Mouse (Mus musculus) lung, postnatal 14 days (tissue): Measurements from ENCODE around the gene Tspan33.

Experiments used
- DNase-seq: peaks from one replicate; pipeline ENCODE4 v3.0.0; 2021

The Tspan33 gene

DNA sequence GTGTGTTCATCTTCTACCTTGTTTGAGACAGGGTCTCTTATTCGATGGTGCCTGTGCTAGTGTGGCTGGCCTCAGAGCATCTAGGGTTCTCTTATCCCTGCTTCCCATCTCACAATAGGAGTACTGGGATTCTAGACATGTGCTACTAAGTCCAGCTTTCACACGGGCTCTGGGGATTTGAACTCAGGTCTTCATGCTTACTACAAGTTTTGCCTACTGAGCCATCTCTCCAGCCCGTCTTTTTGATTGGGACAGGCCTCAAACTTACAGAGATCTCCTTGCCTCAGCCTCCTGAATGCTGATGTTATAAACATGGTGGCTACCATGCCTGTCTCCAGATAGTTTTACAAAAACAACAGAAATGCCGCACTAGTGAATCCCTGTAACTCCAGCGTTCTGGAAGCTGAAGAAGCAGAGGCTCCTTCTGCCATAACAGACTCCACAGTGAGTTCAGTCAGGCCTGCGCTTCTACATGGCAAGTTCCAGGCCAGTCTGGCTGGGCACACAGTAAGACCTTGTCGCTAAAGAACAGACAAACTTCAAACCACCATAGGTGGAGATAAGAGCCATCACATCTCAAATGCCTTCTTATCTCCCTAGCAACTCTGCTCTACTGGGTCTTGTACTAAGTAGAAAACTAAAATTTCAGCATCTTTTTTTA is 5.2 kb downstream of the Tspan33 start:
- no peak for DNase-seq

DNA sequence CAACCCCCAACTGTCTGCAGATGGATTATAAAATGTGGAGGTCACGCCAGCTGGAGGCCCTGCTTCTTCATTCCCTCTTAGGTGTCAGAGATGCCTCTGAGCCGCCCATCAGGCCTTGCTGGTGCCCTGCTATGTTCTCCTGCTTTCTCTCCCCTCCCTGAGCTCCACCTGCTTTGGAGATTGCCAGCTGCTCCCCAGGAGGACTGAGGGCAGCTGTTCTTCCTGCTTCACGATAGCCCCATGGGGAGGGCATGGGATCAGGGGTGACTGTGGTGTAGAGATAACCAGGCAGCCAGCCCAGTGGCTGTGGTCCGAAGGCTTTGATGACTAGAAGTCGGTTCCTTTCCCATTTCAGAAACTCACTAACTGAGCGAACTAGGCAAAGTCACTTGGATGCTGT is 7.0 kb downstream of the Tspan33 start:
- DNase-seq, result no peak

DNA sequence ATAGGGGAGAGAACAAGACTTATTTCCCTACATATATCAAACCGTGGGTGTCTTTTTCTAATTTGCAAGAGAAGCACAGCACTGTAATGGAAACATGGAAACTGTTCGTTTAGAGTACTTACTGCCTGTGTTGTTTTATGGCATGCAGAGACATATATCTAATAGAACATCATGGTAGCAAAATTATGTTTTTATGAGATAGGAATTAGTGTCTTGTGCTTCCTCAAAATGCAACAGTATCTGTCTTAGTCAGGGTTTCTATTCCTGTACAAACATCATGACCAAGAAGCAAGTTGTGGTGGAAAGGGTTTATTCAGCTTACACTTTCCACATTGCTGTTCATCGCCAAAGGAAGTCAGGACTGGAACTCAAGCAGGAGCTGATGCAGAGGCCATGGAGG is 8.1 kb downstream of the Tspan33 start:
- DNase-seq, result no peak

DNA sequence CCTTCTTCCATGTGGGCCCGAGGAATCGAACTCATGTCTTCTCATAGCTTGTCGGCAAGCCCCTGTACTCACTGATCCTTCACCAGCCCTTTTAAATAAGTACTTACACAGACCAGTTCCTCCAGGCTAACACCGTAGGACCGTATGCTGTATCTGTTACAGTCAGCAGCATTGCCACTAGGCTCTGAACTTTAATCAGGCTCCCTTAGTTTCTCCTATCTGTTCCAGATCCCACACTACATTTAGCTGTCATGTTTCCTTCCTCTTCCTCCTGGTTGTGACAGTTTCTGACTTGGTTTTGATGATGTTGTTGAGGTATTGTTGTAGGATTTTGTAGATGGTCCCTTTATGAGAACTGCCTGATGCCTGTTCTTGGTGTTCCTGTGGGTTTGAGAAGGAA is 10.1 kb downstream of the Tspan33 start:
- DNase-seq, result no peak

DNA sequence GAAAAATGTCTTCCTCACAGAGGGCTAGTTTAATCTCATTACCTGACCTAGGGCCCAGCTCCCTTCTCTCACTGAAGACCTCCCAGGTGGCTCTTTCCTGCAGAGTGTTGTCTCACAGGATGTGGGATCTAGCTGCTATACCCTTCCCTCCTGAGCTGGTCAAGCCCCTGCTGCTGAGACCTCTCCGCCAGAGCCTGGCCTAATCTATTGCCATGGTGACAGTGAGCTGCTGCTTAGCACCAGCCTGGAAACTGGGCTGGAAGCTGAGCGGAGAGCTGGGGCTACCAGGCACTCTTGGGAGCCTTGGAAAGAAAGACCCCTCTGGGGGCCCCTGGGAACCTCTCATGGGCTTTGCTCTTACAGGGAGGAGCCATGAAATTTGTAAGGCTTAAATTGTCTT is 13.9 kb downstream of the Tspan33 start:
- DNase-seq, result no peak

DNA sequence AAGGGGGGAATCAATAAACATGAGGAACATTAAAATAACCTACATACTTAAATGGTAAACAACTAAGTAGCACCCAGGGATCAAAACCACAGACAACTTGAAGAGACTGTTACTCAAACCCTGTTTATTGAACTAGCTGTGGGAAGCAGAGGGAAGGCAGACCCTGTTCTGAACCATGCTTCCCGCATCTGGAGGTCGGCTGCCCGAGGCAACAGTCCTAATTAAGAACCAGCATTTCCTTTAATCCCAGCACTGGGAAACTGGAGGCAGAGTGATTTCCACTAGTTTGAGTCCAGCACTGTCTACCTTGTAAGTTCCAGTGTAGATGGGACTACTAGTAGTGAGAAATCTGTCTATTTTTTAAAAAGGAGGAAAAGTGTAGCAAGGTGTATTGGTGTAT is 17.3 kb downstream of the Tspan33 start:
- DNase-seq, result no peak

DNA sequence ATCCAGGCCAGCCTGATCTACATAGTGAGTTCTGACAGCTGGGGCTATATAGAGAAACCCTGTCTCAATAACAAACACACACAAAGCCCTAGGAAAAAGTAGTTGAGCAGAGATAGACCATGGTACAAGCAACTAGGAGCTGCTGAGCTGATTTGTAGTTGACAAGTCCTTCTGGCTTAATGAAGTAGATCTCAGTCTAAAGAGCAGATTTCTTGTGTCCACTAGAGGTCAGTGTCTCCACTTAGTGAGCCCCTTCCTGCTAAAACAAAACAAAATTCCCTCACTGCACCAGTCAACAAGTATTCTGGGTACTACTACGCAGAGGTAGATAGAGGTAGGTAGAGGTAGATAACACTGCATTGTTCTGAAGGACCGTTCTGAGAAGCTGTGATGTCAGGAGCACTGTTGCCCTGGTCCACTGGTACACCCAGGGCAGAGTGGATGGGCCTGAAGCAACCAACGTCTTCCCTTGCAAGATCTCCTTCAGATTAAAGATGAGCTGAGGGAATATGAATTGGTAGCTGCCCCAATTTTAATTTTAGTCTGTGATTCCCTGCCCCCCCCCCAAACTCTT is 18.1 kb downstream of the Tspan33 start:
- peak; percentile 52 for DNase-seq

DNA sequence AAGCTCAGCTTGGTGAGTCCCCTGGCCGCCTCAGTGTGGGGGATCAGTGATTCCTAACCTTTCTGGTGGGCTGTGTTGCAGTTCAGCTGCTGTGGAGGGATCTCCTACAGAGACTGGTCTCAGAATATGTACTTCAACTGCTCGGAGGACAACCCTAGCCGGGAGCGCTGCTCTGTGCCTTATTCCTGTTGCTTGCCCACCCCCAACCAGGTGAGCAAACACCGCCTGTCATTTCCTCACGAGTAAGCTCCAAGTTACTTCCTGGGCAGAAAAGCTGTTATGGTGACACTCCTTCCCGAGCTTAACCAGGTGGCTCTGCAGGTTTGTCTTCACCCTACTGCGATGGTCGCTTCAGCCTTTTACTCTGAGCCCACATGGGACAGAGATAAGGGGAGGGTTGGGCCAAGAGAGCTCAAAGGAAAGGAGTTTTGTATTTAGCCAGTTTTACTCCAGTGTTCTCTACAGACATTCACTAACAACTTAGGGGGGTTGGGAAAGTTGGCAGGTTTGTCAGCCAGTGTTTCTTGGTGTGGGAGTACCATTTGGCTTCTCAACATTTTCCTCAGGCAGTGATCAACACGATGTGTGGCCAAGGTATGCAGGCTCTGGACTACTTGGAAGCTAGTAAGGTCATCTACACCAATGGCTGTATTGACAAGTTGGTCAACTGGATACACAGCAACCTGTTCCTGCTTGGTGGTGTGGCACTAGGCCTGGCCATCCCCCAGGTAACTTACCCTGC is 22.8 kb downstream of the Tspan33 start:
- DNase-seq, result no peak

DNA sequence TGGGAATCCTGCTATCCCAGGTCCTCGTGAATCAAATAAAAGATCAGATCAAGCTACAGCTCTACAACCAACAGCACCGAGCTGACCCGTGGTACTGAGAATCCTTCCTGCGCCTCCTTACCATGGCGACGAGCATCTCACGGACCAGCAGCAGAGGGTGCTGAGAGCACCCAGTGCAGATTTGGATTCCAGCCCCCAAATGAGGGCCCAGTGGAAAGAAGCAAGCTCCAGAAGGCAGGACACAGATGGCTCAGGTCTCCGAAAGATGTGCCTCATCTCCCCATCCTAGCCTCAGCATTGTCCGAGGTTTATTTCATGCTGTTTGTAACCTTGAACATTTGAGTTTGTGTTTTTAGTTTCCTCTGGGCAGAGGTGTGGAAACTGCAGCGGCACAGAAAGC is 23.5 kb downstream of the Tspan33 start:
- no peak for DNase-seq

DNA sequence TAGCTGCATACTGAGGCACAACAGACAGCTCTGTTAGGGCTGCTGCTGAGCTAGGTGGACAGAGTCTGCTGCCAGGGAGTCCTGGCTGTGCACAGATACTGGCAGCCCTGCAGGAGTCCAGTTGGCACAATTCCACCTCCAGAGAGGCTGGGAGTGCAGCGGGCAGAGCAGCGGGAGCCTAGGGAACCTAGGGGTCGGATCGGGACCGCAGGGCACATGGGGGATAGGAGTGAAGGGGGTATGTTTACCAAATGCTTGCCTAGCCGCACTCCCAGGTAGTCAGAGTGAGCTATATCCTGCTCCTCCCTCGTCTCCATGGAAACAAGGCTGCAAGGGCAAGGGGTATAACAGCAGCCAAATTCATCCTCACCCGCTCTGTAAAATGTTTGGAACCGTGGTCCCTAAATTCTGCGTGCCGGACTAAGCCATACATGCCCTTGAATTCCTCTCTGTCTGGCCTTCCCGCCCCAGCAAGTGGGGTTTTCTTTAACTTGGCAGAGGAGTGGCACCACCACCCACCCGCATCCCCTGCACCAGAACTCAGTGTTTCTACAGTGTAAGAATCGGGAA is 24.0 kb downstream of the Tspan33 start:
- DNase-seq, result peak; percentile 25

DNA sequence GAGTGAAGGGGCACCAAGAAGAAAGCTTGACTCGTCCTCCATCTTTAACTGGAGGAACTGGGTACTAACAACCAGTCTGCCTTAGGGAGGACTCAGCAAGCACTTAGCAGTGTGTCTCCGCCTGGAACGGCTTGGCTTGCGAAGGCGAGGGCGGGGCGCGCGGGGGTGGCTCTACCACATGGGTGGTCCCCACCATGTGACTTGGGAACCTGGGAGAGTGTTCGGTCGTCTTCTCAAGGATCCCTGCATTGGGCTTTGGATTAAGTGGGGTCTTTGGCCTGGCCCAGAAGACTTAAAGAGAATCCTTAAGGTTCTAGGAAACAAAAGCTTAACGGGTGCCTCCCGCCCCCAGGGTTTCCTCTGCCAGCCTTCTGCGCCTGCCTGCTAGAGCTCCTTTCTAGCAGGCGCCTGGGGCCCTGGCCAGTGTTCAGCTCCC is 24.9 kb downstream of the Tspan33 start:
- peak; percentile 54 for DNase-seq

DNA sequence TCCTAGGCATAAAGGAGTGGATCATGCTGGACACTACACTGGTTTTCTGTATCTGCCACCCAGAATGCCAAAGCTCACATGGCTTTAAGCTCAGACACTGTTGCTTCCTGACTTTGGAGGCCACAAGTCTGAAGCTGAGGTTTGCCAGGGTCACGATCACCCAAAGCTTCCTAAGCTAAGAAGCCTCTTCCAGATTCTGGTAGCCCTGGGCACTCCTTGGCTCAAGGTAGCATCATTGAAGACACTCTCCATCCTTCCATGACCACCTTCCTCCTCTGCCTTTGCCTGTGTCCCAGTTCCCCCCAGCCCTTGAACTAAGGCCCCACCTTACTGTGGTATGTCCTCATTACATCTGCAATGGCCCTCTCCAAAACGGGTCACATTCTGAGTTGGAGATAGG is 27.9 kb downstream of the Tspan33 start:
- DNase-seq, result no peak

DNA sequence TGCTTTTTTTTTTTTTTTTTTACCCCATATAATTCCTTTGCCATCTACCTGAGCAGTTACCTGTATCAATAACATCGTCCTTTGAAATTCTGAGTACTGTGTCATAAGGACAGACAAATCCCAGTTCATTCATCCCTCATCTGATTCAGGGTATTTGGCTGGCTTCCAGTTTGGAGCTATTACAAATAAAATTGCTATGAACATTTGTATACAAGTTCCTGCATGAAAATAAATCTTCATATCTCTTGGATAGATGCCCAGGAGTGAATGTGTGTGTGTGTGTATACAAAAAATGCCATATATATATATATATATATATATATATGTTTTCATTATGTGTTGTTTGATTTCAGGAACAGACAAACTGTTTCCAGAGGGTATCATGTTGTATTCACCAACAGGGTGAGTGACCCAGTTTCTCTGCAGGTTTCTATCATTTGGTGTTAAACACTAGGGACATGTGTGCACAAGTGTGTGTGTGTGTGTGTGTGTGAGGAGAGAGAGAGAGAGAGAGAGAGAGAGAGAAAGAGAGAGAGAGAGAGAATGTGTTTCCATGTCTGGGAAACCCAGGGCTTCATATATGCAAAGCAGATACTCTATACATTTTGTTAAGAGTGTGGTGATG is 32.7 kb downstream of the Tspan33 start:
- no peak for DNase-seq

DNA sequence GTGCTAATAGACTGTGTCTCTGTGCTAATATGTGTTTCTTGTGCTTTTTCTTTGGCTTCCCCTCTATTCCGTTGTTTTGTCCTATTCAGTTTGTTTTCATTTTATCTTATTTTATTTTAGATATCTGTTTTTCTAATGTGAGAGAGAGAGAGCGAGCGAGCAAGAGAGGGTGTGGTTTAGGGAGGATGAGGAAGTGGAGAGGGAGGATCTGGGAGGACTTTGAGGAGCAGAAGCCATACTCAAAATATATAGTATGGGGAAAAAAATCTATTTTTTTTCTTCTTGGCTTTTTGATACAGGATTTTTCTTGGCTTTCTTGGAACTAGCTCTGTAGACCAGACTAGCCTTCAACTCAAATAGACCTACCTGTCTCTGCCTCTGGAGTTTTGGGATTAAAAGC is 34.0 kb downstream of the Tspan33 start:
- DNase-seq, result no peak

DNA sequence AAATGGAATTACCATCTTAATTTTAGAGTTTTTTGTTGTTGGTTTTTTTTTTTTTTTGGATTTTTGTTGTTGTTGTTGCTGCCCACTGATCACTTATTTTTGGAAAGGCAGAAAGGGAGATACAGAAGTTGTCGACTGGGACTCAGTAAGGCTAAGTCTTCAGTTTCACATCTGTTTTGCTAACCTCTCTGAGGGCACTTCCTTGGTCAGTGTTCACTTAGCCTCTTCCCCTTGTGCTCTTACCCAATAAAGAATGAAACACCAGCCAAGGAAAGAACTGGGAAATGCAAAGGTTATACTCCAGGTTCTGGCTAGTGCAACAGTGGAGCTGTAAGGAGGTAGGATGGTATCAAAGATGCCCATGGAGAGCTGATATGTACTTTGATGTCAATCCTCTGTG is 35.5 kb downstream of the Tspan33 start:
- DNase-seq, result no peak

DNA sequence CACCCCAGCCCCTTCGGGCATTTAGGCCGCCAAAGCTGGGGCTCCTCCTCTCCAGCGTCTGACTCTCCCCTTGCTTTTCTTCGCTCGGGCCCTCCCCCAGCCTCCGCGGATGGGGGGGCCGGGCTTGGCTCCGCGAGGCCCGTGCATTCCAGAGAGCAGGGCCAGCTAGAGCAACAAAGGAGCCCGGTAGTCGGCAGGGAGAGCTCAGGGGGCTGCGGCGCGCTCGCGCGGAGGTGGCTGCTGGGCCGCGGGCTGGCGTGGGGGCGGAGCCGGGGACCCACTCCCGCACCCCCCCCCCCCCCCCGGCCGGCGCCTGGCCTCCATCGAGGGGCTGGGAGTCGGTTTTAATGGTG is 41.3 kb downstream of the Tspan33 start, which contains the start of gene Smo:
Gene Smo (plus strand): TSS at position 168 of the 353 bp plus-strand sequence.
- peak; percentile 76 for DNase-seq

DNA sequence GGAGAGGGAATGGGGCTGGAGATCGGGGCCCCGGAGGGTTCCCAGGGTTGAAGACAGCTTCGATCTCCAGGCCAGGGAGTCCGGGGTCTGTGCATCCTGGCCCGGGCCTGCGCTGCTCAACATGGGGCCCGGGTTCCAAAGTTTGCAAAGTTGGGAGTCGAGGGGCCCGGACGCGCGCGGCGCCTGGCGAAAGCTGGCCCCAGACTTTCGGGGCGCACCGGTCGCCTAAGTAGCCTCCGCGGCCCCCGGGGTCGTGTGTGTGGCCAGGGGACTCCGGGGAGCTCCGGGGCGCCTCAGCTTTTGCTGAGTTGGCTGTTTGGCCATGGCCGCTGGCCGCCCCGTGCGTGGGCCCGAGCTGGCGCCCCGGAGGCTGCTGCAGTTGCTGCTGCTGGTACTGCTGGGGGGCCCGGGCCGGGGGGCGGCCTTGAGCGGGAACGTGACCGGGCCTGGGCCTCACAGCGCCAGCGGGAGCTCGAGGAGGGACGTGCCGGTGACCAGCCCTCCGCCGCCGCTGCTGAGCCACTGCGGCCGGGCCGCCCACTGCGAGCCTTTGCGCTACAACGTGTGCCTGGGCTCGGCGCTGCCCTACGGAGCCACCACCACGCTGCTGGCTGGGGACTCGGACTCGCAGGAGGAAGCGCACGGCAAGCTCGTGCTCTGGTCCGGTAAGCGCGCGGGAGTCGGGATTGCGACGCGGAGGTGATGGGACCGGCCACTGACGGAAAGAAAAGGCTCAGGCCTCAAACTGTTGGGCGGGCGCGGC is 41.8 kb downstream of the Tspan33 start:
- peak; percentile 64 for DNase-seq

DNA sequence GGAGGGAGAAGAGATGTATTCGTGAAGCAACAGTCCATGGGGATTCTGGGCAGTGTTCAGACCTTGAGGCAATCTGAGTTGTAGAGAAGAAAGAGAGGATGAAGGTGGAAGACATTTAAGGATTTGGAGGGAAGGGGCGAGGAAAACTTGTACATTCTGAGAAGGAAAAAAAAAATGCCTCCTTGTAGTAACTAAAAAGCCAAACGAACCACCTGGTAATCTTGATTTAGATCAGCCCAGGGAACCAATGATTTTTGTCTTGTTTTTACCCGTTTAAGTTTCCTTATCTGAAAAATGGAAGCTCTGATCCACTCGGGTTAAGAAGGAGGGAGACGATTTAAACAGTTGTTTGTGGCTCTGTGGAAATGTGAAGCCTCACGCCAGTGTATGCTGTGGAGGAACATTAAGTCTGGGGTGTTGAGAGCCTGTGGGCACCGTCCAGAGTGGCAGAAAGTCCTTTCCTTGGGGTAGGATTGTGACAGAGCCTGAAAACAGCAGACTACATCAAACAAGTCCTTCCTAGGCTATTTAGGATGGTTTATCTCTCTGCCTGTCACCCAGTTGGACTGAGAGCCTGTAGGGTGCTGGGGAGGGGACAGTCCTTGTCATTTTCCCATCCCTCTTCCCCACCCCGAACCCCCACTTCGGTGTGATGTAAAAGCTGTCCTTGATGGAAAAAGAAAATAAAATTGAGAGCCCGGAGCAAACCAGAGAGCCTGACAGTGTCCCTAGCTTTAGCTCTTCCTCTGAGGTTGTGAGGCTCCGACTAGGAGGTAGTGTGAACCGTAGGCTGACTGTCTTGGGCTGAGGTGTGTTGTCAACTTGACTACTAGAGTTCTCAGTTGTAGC is 42.8 kb downstream of the Tspan33 start:
- DNase-seq, result no peak

DNA sequence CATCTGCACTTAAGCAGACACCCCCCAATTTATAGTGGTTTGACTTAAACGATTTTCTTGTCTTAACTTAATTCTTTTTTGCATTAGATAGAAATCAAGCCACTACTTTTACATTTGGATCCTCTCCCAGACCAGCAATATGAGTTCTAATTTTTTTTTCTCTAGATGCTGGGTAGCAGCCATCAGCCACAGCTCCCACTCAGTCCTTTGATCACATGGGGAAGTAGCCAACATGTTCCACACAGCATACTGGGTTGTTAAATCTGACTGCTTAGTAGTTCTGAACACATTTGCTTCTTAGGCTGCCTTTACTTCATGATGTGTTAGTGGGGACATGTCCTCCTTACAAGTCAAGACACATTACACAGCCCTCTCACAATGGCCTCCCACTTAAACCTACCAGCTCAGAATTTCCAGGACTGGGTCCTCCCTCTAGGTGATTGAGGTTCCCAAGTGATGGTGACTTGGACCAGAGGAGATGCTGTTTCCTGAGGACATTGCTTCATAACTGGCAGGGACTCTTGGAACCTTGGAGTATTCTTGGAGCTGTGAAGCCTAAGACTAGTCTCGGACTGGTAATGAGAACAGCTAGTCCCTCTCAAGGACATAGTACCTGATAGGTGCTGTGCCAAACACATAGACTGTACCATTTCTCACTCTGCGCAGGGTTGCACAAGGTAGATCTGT is 57.6 kb downstream of the Tspan33 start:
- DNase-seq, result no peak

DNA sequence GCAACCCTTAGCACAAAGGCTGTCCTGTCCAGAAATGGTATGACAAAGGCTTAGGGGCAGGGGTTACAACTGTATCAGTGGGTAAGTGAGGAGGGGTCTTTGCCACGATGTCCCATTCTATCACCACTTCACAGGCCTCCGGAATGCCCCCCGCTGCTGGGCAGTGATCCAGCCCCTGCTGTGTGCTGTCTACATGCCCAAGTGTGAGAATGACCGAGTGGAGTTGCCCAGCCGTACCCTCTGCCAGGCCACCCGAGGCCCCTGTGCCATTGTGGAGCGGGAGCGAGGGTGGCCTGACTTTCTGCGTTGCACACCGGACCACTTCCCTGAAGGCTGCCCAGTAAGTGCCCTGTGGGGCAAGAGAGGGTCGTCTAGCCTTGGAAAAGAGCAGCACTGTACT is 59.3 kb downstream of the Tspan33 start:
- no peak for DNase-seq

DNA sequence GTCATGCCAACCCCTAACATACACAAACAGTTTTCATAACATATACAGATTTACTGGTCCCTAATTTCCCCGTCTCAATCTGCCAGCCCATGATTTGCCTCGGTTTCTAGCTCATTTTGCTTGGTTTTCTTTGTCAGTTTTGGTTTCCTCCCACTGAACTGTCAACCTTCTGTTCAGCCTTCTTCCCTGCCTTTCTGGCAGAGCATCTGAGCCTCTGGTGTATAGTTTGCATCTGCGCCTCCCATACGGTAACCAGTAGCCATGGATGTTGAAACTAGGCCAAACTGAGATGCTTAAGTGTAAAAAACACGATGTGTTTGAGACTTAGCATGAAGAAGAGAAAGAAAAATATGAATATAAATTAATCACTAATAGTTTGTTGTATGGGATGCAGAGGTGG is 62.0 kb downstream of the Tspan33 start:
- no peak for DNase-seq
